Mouse (Mus musculus): ENCODE data around the gene Cd248. TPM values are rescaled to one million over a fixed set of nuclear protein-coding genes. Genes with fewer than 3 reads are reported as not detected.

Gene Cd248
- polyA plus RNA-seq (2012; rRNA removed): 2.5 and 2.9 TPM in 2 replicates

DNA sequence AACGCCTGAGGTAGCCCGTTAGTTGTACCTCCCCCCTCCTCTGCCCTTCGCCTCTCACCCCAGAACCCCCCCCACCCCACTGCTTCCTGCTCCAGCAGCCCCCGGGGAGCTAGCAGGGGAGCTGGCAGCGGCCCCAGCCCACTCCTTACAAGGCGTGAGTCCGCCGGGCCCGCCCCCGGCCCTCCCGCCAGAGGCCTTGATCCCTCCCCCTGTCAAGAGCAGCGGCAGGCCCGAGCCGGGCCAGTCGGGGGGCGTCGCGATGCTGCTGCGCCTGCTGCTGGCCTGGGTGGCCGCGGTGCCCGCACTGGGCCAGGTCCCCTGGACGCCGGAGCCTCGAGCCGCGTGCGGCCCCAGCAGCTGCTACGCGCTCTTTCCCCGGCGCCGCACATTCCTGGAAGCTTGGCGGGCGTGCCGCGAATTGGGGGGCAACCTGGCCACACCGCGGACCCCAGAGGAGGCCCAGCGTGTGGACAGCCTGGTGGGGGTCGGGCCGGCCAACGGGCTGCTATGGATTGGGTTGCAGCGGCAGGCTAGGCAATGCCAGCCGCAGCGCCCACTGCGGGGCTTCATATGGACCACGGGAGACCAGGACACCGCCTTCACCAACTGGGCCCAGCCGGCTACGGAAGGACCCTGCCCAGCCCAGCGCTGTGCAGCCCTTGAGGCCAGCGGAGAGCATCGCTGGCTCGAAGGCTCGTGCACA is at the start of gene Cd248:
TSS of gene Cd248 (plus strand) at position 212 of the 703 bp plus-strand sequence.
- no peaks in the 10 kb centered on the region for H3K36me3 ChIP-seq (ENCODE audit: control insufficient read depth, insufficient read depth, low read length)
- no peaks in the 10 kb centered on the region for H3K27me3 ChIP-seq (ENCODE audit: control insufficient read depth, insufficient read depth, low read length)
- peak within 1 kb of the TSS; percentile 9 for H3K27ac ChIP-seq (ENCODE audit: control insufficient read depth, insufficient read depth, low read depth, low read length)
- H3K4me1 ChIP-seq (ENCODE audit: control insufficient read depth, insufficient read depth, low read length): peaks cover 33% of the 10 kb centered on the region
- H3K4me3 ChIP-seq (ENCODE audit: control insufficient read depth, low read depth, low read length): peak within 1 kb of the TSS; percentile 52
- TF ChIP-seq POLR2A (IDR thresholded peaks at IDR 0.05; ENCODE audit: control insufficient read depth, low read depth, low read length): no peak
- TF ChIP-seq CTCF (IDR thresholded peaks at IDR 0.05; ENCODE audit: control insufficient read depth, insufficient read depth, insufficient replicate concordance, low read depth, low read length): no peak

GRCm38 (mm10) chr19:5018191-5018590 is 49.7 kb upstream of the Cd248 start:
- no peaks in the 10 kb centered on the region for H3K27me3 ChIP-seq (ENCODE audit: control insufficient read depth, insufficient read depth, low read length)
- no peaks in the 10 kb centered on the region for H3K36me3 ChIP-seq (ENCODE audit: control insufficient read depth, insufficient read depth, low read length)
- TF ChIP-seq POLR2A (IDR thresholded peaks at IDR 0.05; ENCODE audit: control insufficient read depth, low read depth, low read length) (no peak), CTCF (IDR thresholded peaks at IDR 0.05; ENCODE audit: control insufficient read depth, insufficient read depth, insufficient replicate concordance, low read depth, low read length) (no peak)
- peaks cover 10% of the 10 kb centered on the region for H3K4me1 ChIP-seq (ENCODE audit: control insufficient read depth, insufficient read depth, low read length)
- no peak overlapping the region for H3K27ac ChIP-seq (ENCODE audit: control insufficient read depth, insufficient read depth, low read depth, low read length)
- no peak overlapping the region for H3K4me3 ChIP-seq (ENCODE audit: control insufficient read depth, low read depth, low read length)

DNA sequence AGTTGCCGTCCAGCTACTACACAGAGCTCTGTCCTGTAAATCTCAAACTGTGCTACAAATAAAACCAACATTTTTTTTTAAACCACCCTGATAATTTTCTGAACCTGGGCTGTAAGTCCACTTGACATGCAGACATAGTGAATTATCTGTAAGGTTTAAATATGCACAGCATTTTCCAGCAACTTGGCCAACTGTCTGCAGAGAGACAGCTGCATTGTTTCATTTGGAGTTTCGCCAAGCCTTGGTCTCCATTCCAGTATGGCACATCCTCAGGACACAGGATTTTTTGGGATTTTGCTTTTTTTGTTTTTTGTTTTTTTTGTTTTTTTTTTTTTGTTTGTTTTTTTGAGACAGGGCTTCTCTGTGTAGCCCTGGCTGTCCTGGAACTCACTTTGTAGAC is 46.5 kb upstream of the Cd248 start:
- no peaks in the 10 kb centered on the region for H3K36me3 ChIP-seq (ENCODE audit: control insufficient read depth, insufficient read depth, low read length)
- no peak overlapping the region for H3K4me3 ChIP-seq (ENCODE audit: control insufficient read depth, low read depth, low read length)
- H3K27me3 ChIP-seq (ENCODE audit: control insufficient read depth, insufficient read depth, low read length): no peaks in the 10 kb centered on the region
- H3K27ac ChIP-seq (ENCODE audit: control insufficient read depth, insufficient read depth, low read depth, low read length): no peak overlapping the region
- TF ChIP-seq POLR2A (IDR thresholded peaks at IDR 0.05; ENCODE audit: control insufficient read depth, low read depth, low read length): no peak
- no peak for TF ChIP-seq CTCF (IDR thresholded peaks at IDR 0.05; ENCODE audit: control insufficient read depth, insufficient read depth, insufficient replicate concordance, low read depth, low read length)
- peaks cover 15% of the 10 kb centered on the region for H3K4me1 ChIP-seq (ENCODE audit: control insufficient read depth, insufficient read depth, low read length)

DNA sequence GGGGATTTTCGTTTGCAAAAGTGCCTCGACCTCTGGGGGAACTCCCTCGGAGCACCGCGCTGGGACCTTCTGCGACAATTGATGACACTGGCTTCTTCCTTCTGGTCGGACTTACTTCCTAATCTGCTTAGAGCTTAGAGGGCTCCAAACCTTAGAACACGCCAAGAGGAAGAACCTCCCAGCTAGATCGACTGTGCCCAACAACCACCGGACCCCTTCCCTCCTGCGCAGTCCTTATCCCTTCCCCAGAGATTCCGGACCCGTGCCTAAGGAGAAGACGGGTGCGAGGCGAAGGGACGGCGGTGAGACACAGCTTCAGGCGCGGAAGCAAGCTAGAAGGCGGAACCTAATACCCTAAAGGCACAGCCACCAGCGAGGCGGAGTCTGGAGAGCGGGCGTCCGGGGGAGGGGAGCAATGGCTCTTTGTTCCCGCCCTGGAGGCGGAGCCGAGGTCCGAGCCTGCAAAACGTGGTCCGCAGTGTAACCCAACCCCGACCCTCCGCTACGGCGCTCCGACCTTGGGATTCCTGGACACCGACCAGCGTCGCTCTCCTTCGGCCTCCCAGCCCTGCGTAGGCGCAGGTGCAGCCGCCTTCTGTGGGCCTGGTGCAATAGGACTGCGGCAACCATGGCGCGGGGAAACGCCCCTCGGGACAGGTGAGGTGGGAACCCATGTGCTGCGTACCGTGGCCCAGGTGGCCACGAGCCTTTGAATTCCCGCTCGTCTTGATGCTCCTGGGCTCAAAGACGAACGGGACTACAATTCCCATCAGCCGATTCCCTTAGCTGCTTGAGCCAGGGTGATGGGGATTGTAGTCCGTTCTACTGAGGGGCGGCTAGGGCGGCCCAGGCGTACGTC is 44.0 kb upstream of the Cd248 start, which contains the start of gene Slc29a2:
TSS of gene Slc29a2 (plus strand) at position 240 of the 859 bp plus-strand sequence.
- H3K27me3 ChIP-seq (ENCODE audit: control insufficient read depth, insufficient read depth, low read length): no peaks in the 10 kb centered on the region
- peaks cover 10% of the 10 kb centered on the region for H3K4me1 ChIP-seq (ENCODE audit: control insufficient read depth, insufficient read depth, low read length)
- TF ChIP-seq POLR2A (IDR thresholded peaks at IDR 0.05; ENCODE audit: control insufficient read depth, low read depth, low read length) (peak; percentile 43), CTCF (IDR thresholded peaks at IDR 0.05; ENCODE audit: control insufficient read depth, insufficient read depth, insufficient replicate concordance, low read depth, low read length) (no peak)
- no peak within 1 kb of the TSS for H3K27ac ChIP-seq (ENCODE audit: control insufficient read depth, insufficient read depth, low read depth, low read length)
- H3K36me3 ChIP-seq (ENCODE audit: control insufficient read depth, insufficient read depth, low read length): no peaks in the 10 kb centered on the region
- peak within 1 kb of the TSS; percentile 86 for H3K4me3 ChIP-seq (ENCODE audit: control insufficient read depth, low read depth, low read length)

GRCm38 (mm10) chr19:5026111-5026510 is 41.8 kb upstream of the Cd248 start:
- no peak for TF ChIP-seq CTCF (IDR thresholded peaks at IDR 0.05; ENCODE audit: control insufficient read depth, insufficient read depth, insufficient replicate concordance, low read depth, low read length)
- TF ChIP-seq POLR2A (IDR thresholded peaks at IDR 0.05; ENCODE audit: control insufficient read depth, low read depth, low read length): no peak
- Histone ChIP-seq H3K4me3 (ENCODE audit: control insufficient read depth, low read depth, low read length) (no peak overlapping the region), H3K27ac (ENCODE audit: control insufficient read depth, insufficient read depth, low read depth, low read length) (no peak overlapping the region), H3K36me3 (ENCODE audit: control insufficient read depth, insufficient read depth, low read length) (no peaks in the 10 kb centered on the region), H3K4me1 (ENCODE audit: control insufficient read depth, insufficient read depth, low read length) (peaks cover 10% of the 10 kb centered on the region), H3K27me3 (ENCODE audit: control insufficient read depth, insufficient read depth, low read length) (no peaks in the 10 kb centered on the region)

DNA sequence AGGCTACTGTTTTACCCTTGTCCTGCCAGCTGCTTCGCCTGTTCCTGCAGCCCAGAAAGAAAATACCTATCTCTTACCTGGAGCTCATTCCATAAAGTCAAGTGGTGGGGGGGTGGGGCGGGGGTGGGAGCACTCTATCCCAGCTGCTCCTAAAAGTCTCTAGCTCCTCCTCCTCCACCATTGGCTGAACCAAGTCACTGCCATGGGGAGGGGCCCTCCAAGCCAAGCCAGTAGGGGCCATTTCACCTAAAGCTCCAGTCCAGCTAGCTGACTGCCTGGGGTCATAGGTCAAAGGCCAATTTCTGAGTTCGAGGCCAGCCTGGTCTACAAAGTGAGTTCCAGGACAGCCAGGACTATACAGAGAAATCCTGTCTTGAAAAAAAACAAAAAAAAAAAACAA is 35.2 kb upstream of the Cd248 start:
- no peaks in the 10 kb centered on the region for H3K4me1 ChIP-seq (ENCODE audit: control insufficient read depth, insufficient read depth, low read length)
- no peak overlapping the region for H3K27ac ChIP-seq (ENCODE audit: control insufficient read depth, insufficient read depth, low read depth, low read length)
- no peaks in the 10 kb centered on the region for H3K27me3 ChIP-seq (ENCODE audit: control insufficient read depth, insufficient read depth, low read length)
- TF ChIP-seq POLR2A (IDR thresholded peaks at IDR 0.05; ENCODE audit: control insufficient read depth, low read depth, low read length) (no peak), CTCF (IDR thresholded peaks at IDR 0.05; ENCODE audit: control insufficient read depth, insufficient read depth, insufficient replicate concordance, low read depth, low read length) (no peak)
- no peak overlapping the region for H3K4me3 ChIP-seq (ENCODE audit: control insufficient read depth, low read depth, low read length)
- H3K36me3 ChIP-seq (ENCODE audit: control insufficient read depth, insufficient read depth, low read length): no peaks in the 10 kb centered on the region

GRCm38 (mm10) chr19:5036577-5036976 is 31.3 kb upstream of the Cd248 start:
- Histone ChIP-seq H3K27ac (ENCODE audit: control insufficient read depth, insufficient read depth, low read depth, low read length) (no peak overlapping the region), H3K4me3 (ENCODE audit: control insufficient read depth, low read depth, low read length) (no peak overlapping the region), H3K4me1 (ENCODE audit: control insufficient read depth, insufficient read depth, low read length) (peaks cover 14% of the 10 kb centered on the region), H3K36me3 (ENCODE audit: control insufficient read depth, insufficient read depth, low read length) (no peaks in the 10 kb centered on the region), H3K27me3 (ENCODE audit: control insufficient read depth, insufficient read depth, low read length) (no peaks in the 10 kb centered on the region)
- no peak for TF ChIP-seq POLR2A (IDR thresholded peaks at IDR 0.05; ENCODE audit: control insufficient read depth, low read depth, low read length)
- no peak for TF ChIP-seq CTCF (IDR thresholded peaks at IDR 0.05; ENCODE audit: control insufficient read depth, insufficient read depth, insufficient replicate concordance, low read depth, low read length)

Data from testis, adult 2 months (tissue).